Mouse (Mus musculus) cortical plate, adult 2 months (tissue): Measurements from ENCODE around the gene Add3. TPM values are rescaled to one million over a fixed set of nuclear protein-coding genes. Genes with fewer than 3 reads are reported as not detected.

Experiments
- H3K27ac ChIP-seq: fragments of 200-500 bp; 2 replicates; pipeline ENCODE4 v1.5.1; 2012; ENCODE audit warnings: low read length, control low read depth, inconsistent platforms; ENCODE audit not compliant: insufficient read depth
- H3K4me1 ChIP-seq: fragments of 200-500 bp; 2 replicates; pipeline ENCODE4 v1.6.1; 2011; ENCODE audit warnings: low read length; ENCODE audit not compliant: control insufficient read depth, insufficient read depth
- H3K4me3 ChIP-seq: fragments of 200-500 bp; 2 replicates; pipeline ENCODE4 v1.5.1; 2011; ENCODE audit warnings: mild to moderate bottlenecking, low read length, control low read depth; ENCODE audit not compliant: insufficient read depth
- CTCF ChIP-seq: fragments of 200-500 bp; IDR thresholded peaks from 2 replicates; pipeline ENCODE4 v1.5.1; 2011; ENCODE audit warnings: mild to moderate bottlenecking, control low read depth, low read length; ENCODE audit not compliant: insufficient read depth; ENCODE audit errors: extremely low read depth
- POLR2A ChIP-seq: fragments of 200-500 bp; IDR thresholded peaks from 2 replicates; pipeline ENCODE4 v1.6.1; 2011; ENCODE audit warnings: mild to moderate bottlenecking, low read length, control low read depth; ENCODE audit not compliant: insufficient read depth; ENCODE audit errors: extremely low read depth
- polyA plus RNA-seq: library from polyadenylated mRNA; depleted of rRNA; stranded (reverse); fragments of >200 nt; gene quantifications from 2 replicates; pipeline ENCODE4 v1.2.3, GENCODE M21; 2012

The Add3 gene
- polyA plus RNA-seq, 1 experiment: 76.7 TPM

- no peak overlapping the region for H3K27ac ChIP-seq
- H3K4me3 ChIP-seq: no peak overlapping the region
- H3K4me1 ChIP-seq: peaks cover 7% of the 10 kb centered on the region
- no peak for TF ChIP-seq POLR2A
- no peak for TF ChIP-seq CTCF
These were observed 49.5 kb downstream of the Add3 start for GRCm38 (mm10) chr19:53189736-53190135.

DNA sequence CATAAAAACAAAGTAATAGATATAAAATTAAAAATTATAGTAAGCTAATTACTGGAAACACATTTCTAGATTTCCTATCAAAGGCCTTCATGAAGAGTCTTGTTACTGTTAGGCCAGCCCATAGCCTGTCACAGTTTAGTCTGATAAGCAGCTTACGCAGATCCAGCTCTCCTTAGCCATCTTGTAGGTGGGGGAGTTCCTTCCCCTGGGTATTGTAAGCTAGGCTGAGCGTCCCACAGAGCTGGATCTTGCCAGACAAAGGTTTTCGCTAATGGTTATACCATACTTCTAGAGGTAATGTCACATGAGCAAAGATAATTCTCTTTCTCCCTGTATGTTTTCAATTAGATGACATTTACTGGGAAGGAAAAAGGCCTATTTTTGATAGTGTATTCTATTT, 50.0 kb downstream of the Add3 start:
- TF ChIP-seq CTCF (no peak), POLR2A (no peak)
- Histone ChIP-seq H3K27ac (no peak overlapping the region), H3K4me3 (no peak overlapping the region), H3K4me1 (peaks cover 7% of the 10 kb centered on the region)

DNA sequence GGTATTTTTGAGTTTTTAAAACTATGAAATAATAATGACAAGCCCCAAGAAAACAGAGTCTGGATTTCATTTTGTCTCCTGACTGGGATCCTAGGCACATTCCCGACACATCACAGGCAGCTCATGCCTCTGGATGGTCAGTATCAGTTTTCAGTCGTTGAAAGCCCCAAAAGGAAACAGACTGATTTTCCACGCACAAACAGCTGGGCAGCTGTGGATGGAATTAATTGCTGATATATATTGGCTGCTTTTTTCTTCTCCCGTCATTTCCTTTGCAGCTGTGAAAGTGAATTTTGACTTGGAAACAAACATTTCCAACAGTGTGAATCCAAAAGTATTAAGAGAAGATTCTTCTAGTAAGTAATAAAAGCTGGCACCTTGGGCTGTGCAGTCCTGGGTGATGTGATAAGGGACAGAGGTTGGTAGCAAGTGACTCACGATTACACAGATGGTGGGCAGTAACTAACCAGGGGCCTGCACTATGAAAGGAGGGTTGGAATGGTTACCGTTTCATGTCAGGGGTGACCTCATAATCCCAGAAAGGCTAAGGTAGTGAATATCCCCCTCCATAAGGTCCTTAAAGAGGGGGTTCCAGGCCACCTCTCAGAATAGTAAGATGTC, 51.7 kb downstream of the Add3 start:
- TF ChIP-seq CTCF (no peak), POLR2A (no peak)
- Histone ChIP-seq H3K27ac (no peak overlapping the region), H3K4me1 (peaks cover 7% of the 10 kb centered on the region), H3K4me3 (no peak overlapping the region)

DNA sequence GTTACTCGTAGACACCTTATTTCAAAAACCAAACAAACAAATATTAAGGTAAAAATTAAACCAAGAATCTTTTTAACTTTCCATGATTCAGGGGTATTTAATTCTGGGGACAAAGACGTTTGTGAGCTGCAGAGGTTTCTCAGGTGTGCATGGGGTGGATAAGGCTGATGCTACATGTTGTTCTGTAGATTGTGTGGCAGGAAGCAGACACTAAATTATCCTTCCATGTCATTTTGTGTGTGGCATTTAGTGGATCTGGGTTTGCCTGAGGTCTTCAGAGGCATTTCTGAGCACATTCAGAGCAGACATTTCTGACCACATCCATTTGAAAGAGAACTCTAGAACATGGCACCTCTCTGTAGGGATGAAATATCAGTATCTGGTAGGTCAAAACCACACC, 52.9 kb downstream of the Add3 start:
- peaks cover 5% of the 10 kb centered on the region for H3K4me1 ChIP-seq
- TF ChIP-seq CTCF (no peak), POLR2A (no peak)
- no peak overlapping the region for H3K4me3 ChIP-seq
- no peak overlapping the region for H3K27ac ChIP-seq

GRCm38 (mm10) chr19:53193964-53194582, 53.8 kb downstream of the Add3 start:
- Histone ChIP-seq H3K4me1 (peaks cover 5% of the 10 kb centered on the region), H3K27ac (peak overlapping the region; percentile 80), H3K4me3 (no peak overlapping the region)
- TF ChIP-seq POLR2A: no peak
- no peak for TF ChIP-seq CTCF

DNA sequence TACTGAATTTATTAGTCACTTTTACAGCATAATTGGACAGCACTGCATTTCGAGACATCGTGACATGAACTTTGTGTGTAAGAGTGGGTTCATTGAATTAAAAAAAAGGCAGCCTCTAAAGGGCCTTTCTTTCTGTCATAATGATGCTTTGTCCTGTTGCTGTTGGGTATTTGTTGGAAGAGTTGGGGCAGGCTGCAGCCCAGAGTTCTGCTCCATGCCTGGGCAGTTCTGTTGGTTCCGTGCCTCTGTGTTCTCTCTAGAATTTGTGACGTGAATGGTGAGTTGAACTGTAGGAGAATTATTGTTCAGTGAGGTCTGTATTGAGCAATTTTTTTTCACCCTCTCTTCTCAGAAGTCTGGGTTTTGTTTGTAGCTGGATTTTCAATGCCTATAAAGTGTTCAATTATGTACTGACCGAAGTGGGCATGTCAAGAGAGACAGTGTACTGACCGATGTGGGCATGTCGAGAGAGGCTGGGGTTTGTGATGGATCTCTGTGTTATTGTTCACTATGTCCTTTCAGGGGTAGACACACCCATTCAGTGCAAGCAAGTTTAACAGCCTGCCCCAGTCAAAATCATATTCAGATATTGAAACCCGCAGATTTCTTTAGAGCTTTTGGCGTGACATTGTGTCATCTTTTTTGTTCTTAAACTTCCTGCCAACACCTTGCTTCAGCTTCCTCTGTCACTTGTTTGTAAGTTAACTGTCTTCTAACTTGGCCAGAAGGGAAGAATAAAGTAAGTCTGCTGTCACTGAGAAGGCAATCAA, 54.7 kb downstream of the Add3 start:
- no peak for TF ChIP-seq CTCF
- no peak for TF ChIP-seq POLR2A
- Histone ChIP-seq H3K4me3 (no peak overlapping the region), H3K27ac (peak overlapping the region; percentile 80; the same call in 1 of the 2 replicates), H3K4me1 (peaks cover 5% of the 10 kb centered on the region)

- TF ChIP-seq POLR2A: no peak
- TF ChIP-seq CTCF: no peak
- H3K4me1 ChIP-seq: peaks cover 5% of the 10 kb centered on the region
- no peak overlapping the region for H3K4me3 ChIP-seq
- H3K27ac ChIP-seq: no peak overlapping the region
These were observed 56.7 kb downstream of the Add3 start for GRCm38 (mm10) chr19:53196961-53197360.

GRCm38 (mm10) chr19:53197766-53198165, 57.5 kb downstream of the Add3 start:
- no peak overlapping the region for H3K27ac ChIP-seq
- no peak overlapping the region for H3K4me3 ChIP-seq
- H3K4me1 ChIP-seq: peaks cover 5% of the 10 kb centered on the region
- TF ChIP-seq CTCF: no peak
- TF ChIP-seq POLR2A: no peak

DNA sequence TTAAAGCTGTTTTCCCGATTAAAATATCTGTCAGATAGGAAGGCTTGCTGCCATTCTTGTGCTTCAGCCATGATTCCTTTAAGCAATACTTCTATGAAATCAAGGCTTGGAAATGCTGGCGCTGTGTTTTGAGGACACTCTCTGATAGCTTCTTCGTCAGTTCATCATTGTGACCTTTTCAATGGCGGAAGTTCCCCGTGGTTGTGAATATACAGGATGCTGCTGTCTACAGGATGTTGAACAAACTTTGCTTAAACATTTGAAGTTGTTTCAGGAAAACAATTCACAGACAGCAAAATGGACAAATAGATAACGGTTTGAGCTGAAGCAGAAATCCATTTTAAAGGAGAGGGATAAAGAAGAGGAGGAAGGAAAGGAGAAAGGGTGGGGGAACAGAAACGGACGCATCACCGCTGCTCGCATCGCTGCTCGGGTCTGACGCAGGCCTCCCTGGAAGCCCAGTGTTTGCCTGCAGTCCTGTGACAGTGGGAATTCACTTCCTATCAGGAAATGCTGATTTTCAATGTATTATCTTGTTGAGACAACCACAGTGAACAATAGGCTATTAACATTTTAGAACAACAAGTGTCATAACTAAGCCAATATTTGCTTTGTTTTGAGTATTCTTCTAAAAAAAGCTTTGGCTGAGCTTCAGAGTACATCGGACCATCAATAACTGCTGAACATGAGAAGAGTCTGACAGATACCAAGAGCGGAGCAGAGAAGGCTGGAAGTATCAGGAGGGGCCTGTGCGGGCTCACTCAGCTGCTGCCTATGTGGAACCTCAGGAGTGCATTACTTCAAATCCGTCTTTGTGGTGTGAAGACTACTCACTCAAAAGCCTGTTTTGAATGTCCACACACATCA, 58.7 kb downstream of the Add3 start:
- TF ChIP-seq POLR2A: no peak
- TF ChIP-seq CTCF: no peak
- Histone ChIP-seq H3K4me1 (peaks cover 3% of the 10 kb centered on the region), H3K4me3 (no peak overlapping the region), H3K27ac (peak overlapping the region; percentile 74)

DNA sequence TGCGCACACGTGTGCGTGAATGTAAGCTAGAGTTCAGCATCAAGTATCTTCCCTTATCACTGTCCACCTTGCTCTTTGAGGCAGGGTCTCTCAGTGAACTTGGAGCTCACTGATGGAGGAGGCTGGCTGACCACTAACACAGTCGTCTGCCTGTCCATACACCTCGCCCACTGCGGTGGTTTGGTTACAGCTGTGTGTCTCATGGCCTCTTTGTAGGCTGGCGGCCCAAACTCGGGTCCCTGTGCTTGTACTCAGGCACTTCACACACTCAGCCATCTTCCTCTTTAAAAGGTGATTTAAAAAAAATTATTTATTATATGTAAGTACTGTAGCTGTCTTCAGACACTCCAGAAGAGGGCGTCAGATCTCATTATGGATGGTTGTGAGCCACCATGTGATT, 59.5 kb downstream of the Add3 start:
- Histone ChIP-seq H3K27ac (peak overlapping the region; percentile 72), H3K4me3 (no peak overlapping the region), H3K4me1 (no peaks in the 10 kb centered on the region)
- TF ChIP-seq POLR2A: no peak
